Mouse (Mus musculus): ENCODE results near the gene Fgfr3. TPM values are rescaled to one million over a fixed set of nuclear protein-coding genes. Genes with fewer than 3 reads are reported as not detected.

Gene Fgfr3
- polyA plus RNA-seq, 1 experiment = 0.68 TPM

- H3K4me3 ChIP-seq (replicated peaks) = no peak overlapping the region
- H3K9me3 ChIP-seq = no peaks in the 10 kb centered on the region
- H3K4me1 ChIP-seq = peaks cover 81% of the 10 kb centered on the region
- H3K27me3 ChIP-seq (replicated peaks) = peaks cover 91% of the 10 kb centered on the region
- no peaks in the 10 kb centered on the region for H3K36me3 ChIP-seq (replicated peaks; ENCODE audit: low read length)
- TF ChIP-seq GATA1 (IDR thresholded peaks at IDR 0.05; ENCODE audit: borderline replicate concordance, low read length) (peak; percentile 64; the same call in 1 of the 3 replicates), FLI1 (IDR thresholded peaks at IDR 0.05; ENCODE audit: low read length) (no peak)
Observed at GRCm38 (mm10) chr5:33697534-33697933, 23.9 kb upstream of the Fgfr3 start.

- no peak overlapping the region for H3K4me3 ChIP-seq (replicated peaks)
- TF ChIP-seq GATA1 (IDR thresholded peaks at IDR 0.05; ENCODE audit: borderline replicate concordance, low read length) (no peak), FLI1 (IDR thresholded peaks at IDR 0.05; ENCODE audit: low read length) (no peak)
- H3K36me3 ChIP-seq (replicated peaks; ENCODE audit: low read length) = no peaks in the 10 kb centered on the region
- H3K27me3 ChIP-seq (replicated peaks) = peaks cover 86% of the 10 kb centered on the region
- H3K9me3 ChIP-seq = no peaks in the 10 kb centered on the region
- peaks cover 83% of the 10 kb centered on the region for H3K4me1 ChIP-seq
Observed at GRCm38 (mm10) chr5:33697947-33698512, 23.4 kb upstream of the Fgfr3 start.

- Histone ChIP-seq H3K27me3 (replicated peaks) (peaks cover 81% of the 10 kb centered on the region), H3K4me1 (peaks cover 87% of the 10 kb centered on the region), H3K9me3 (no peaks in the 10 kb centered on the region), H3K4me3 (replicated peaks) (no peak overlapping the region), H3K36me3 (replicated peaks; ENCODE audit: low read length) (no peaks in the 10 kb centered on the region)
- TF ChIP-seq FLI1 (IDR thresholded peaks at IDR 0.05; ENCODE audit: low read length) (no peak), GATA1 (IDR thresholded peaks at IDR 0.05; ENCODE audit: borderline replicate concordance, low read length) (no peak)
Observed at GRCm38 (mm10) chr5:33698669-33699068, 22.8 kb upstream of the Fgfr3 start.

GRCm38 (mm10) chr5:33700010-33700409, 21.5 kb upstream of the Fgfr3 start:
- Histone ChIP-seq H3K4me1 (peaks cover 96% of the 10 kb centered on the region), H3K4me3 (replicated peaks) (no peak overlapping the region), H3K27me3 (replicated peaks) (peaks cover 67% of the 10 kb centered on the region), H3K36me3 (replicated peaks; ENCODE audit: low read length) (peaks cover 5% of the 10 kb centered on the region), H3K9me3 (no peaks in the 10 kb centered on the region)
- TF ChIP-seq FLI1 (IDR thresholded peaks at IDR 0.05; ENCODE audit: low read length) = no peak
- no peak for TF ChIP-seq GATA1 (IDR thresholded peaks at IDR 0.05; ENCODE audit: borderline replicate concordance, low read length)

- Histone ChIP-seq H3K4me1 (peaks cover 96% of the 10 kb centered on the region), H3K4me3 (replicated peaks) (no peak overlapping the region), H3K9me3 (no peaks in the 10 kb centered on the region), H3K36me3 (replicated peaks; ENCODE audit: low read length) (peaks cover 5% of the 10 kb centered on the region), H3K27me3 (replicated peaks) (peaks cover 49% of the 10 kb centered on the region)
- no peak for TF ChIP-seq GATA1 (IDR thresholded peaks at IDR 0.05; ENCODE audit: borderline replicate concordance, low read length)
Observed at GRCm38 (mm10) chr5:33701832-33702231, 19.6 kb upstream of the Fgfr3 start.

GRCm38 (mm10) chr5:33703999-33704398, 17.5 kb upstream of the Fgfr3 start:
- Histone ChIP-seq H3K4me3 (replicated peaks) (no peak overlapping the region), H3K36me3 (replicated peaks; ENCODE audit: low read length) (peaks cover 5% of the 10 kb centered on the region), H3K9me3 (no peaks in the 10 kb centered on the region), H3K27me3 (replicated peaks) (peaks cover 32% of the 10 kb centered on the region), H3K4me1 (peaks cover 88% of the 10 kb centered on the region)
- TF ChIP-seq GATA1 (IDR thresholded peaks at IDR 0.05; ENCODE audit: borderline replicate concordance, low read length) (no peak), FLI1 (IDR thresholded peaks at IDR 0.05; ENCODE audit: low read length) (no peak)

GRCm38 (mm10) chr5:33704945-33705611, 16.4 kb upstream of the Fgfr3 start:
- Histone ChIP-seq H3K27me3 (replicated peaks) (peaks cover 23% of the 10 kb centered on the region), H3K36me3 (replicated peaks; ENCODE audit: low read length) (peaks cover 5% of the 10 kb centered on the region), H3K4me3 (replicated peaks) (peak overlapping the region; percentile 85), H3K4me1 (peaks cover 82% of the 10 kb centered on the region), H3K9me3 (no peaks in the 10 kb centered on the region)
- TF ChIP-seq GATA1 (IDR thresholded peaks at IDR 0.05; ENCODE audit: borderline replicate concordance, low read length) (no peak), FLI1 (IDR thresholded peaks at IDR 0.05; ENCODE audit: low read length) (no peak)

GRCm38 (mm10) chr5:33705612-33706349, 15.7 kb upstream of the Fgfr3 start:
- Histone ChIP-seq H3K36me3 (replicated peaks; ENCODE audit: low read length) (peaks cover 5% of the 10 kb centered on the region), H3K4me3 (replicated peaks) (peak overlapping the region; percentile 85), H3K4me1 (peaks cover 75% of the 10 kb centered on the region), H3K27me3 (replicated peaks) (peaks cover 20% of the 10 kb centered on the region), H3K9me3 (no peaks in the 10 kb centered on the region)
- TF ChIP-seq FLI1 (IDR thresholded peaks at IDR 0.05; ENCODE audit: low read length) (no peak), GATA1 (IDR thresholded peaks at IDR 0.05; ENCODE audit: borderline replicate concordance, low read length) (no peak)

- peaks cover 17% of the 10 kb centered on the region for H3K27me3 ChIP-seq (replicated peaks)
- H3K9me3 ChIP-seq = no peaks in the 10 kb centered on the region
- peaks cover 71% of the 10 kb centered on the region for H3K4me1 ChIP-seq
- H3K36me3 ChIP-seq (replicated peaks; ENCODE audit: low read length) = peaks cover 5% of the 10 kb centered on the region
- H3K4me3 ChIP-seq (replicated peaks) = peak overlapping the region; percentile 85
- TF ChIP-seq GATA1 (IDR thresholded peaks at IDR 0.05; ENCODE audit: borderline replicate concordance, low read length) (no peak), FLI1 (IDR thresholded peaks at IDR 0.05; ENCODE audit: low read length) (no peak)
Observed at GRCm38 (mm10) chr5:33706350-33706629, 15.2 kb upstream of the Fgfr3 start.

- Histone ChIP-seq H3K36me3 (replicated peaks; ENCODE audit: low read length) (peaks cover 5% of the 10 kb centered on the region), H3K4me3 (replicated peaks) (no peak overlapping the region), H3K27me3 (replicated peaks) (peaks cover 14% of the 10 kb centered on the region), H3K4me1 (peaks cover 62% of the 10 kb centered on the region), H3K9me3 (no peaks in the 10 kb centered on the region)
- no peak for TF ChIP-seq FLI1 (IDR thresholded peaks at IDR 0.05; ENCODE audit: low read length)
Observed at GRCm38 (mm10) chr5:33707163-33707562, 14.3 kb upstream of the Fgfr3 start.

Measured in megakaryocyte, embryonic 14.5 days (primary cell).